Mouse (Mus musculus): ENCODE results near the gene Ldlrap1. TPM values are rescaled to one million over a fixed set of nuclear protein-coding genes. Genes with fewer than 3 reads are reported as not detected.
A peak's percentile ranks its signal among the peaks of the same experiment; 100 is the strongest.
"Not testable (repeated sequence)": the region's sequence is repeated elsewhere in the genome, so short reads cannot be mapped to it uniquely, and the experiment has no call there.

Ldlrap1 gene
- polyA plus RNA-seq, 1 experiment from 2014 or later, result 21.8 TPM

- H3K9ac ChIP-seq, result no peak overlapping the region
- ATAC-seq (ENCODE audit: insufficient read depth), result no peak
- peaks cover 9% of the 10 kb centered on the region for H3K36me3 ChIP-seq (replicated peaks)
- no peaks in the 10 kb centered on the region for H3K9me3 ChIP-seq (replicated peaks)
- H3K4me2 ChIP-seq, result no peak overlapping the region
- peak overlapping the region; percentile 33; the same call in 1 of the 2 replicates for H3K27ac ChIP-seq (replicated peaks)
- H3K4me3 ChIP-seq (replicated peaks), result no peak overlapping the region
- H3K4me1 ChIP-seq (replicated peaks), result peaks cover 27% of the 10 kb centered on the region
- WGBS (ENCODE audit: insufficient replicate concordance), result 23% methylated on average over 7 of the region's 7 CpGs
- H3K27me3 ChIP-seq, result no peaks in the 10 kb centered on the region
Observed at GRCm38 (mm10) chr4:134796581-134797361, 28.9 kb upstream of the Ldlrap1 start.

DNA sequence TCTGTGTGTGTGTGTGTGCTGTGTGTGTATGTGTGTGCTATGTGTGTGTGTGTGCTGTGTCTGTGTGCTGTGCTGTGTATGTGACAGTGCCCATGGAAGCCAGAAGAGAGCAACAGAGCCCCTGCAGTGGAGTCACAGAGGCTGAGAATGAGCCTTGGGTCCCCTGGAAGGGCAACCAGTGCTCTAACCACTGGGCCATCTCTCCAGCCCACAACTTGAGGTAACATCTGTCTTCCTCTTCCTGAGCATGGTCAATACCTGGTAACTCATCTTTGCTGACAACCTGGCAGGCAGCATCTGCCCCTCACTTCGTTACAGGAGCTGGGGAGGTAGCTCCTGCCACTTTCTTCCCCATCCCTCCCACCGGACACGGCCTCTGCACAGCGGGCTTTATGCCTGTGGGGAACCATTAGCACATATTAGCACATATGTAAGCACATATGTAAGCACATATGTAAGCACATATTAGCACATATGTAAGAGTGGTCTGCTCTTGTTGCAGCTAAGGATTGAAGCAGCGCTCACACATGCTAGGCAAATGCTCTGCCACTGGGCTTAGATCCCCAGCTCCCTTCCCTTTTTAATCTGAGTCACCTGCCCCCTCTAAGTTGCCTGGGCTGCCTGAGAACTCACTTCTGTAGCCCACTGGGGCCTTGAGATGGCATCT is 28.1 kb upstream of the Ldlrap1 start:
- no peak overlapping the region for H3K9ac ChIP-seq
- H3K4me2 ChIP-seq, result no peak overlapping the region
- H3K27me3 ChIP-seq, result no peaks in the 10 kb centered on the region
- H3K27ac ChIP-seq (replicated peaks), result no peak overlapping the region
- H3K4me3 ChIP-seq (replicated peaks), result no peak overlapping the region
- peaks cover under 1% of the 10 kb centered on the region; the same call in 1 of the 2 replicates for H3K36me3 ChIP-seq (replicated peaks)
- H3K4me1 ChIP-seq (replicated peaks), result peaks cover 27% of the 10 kb centered on the region
- WGBS (ENCODE audit: insufficient replicate concordance), result 73% methylated on average over 5 of the region's 5 CpGs
- H3K9me3 ChIP-seq (replicated peaks), result no peaks in the 10 kb centered on the region
- ATAC-seq (ENCODE audit: insufficient read depth), result no peak

DNA sequence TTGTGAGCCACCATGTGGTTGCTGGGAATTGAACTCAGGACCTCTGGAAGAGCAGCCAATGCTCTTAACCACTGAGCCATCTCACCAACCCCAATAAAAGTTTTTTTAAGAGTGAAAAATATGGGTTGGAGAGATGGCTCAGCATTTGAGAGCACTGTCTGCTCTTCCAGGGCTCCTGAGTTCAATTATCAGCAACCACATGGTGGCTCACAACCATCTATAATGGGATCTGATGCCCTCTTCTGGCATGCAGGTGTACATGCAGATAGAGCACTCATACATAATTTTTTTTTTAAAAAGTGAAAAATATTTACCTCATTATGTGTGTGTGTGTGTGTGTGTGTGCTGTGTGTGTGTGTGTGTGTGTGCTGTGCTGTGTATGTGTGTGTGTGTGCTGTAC is 27.1 kb upstream of the Ldlrap1 start:
- not testable (repeated sequence) for H3K9ac ChIP-seq; ATAC-seq (ENCODE audit: insufficient read depth); H3K4me2 ChIP-seq; H3K27me3 ChIP-seq; H3K36me3 ChIP-seq (replicated peaks); H3K27ac ChIP-seq (replicated peaks); H3K4me3 ChIP-seq (replicated peaks); H3K9me3 ChIP-seq (replicated peaks)
- H3K4me1 ChIP-seq (replicated peaks), result peaks cover 27% of the 10 kb centered on the region

DNA sequence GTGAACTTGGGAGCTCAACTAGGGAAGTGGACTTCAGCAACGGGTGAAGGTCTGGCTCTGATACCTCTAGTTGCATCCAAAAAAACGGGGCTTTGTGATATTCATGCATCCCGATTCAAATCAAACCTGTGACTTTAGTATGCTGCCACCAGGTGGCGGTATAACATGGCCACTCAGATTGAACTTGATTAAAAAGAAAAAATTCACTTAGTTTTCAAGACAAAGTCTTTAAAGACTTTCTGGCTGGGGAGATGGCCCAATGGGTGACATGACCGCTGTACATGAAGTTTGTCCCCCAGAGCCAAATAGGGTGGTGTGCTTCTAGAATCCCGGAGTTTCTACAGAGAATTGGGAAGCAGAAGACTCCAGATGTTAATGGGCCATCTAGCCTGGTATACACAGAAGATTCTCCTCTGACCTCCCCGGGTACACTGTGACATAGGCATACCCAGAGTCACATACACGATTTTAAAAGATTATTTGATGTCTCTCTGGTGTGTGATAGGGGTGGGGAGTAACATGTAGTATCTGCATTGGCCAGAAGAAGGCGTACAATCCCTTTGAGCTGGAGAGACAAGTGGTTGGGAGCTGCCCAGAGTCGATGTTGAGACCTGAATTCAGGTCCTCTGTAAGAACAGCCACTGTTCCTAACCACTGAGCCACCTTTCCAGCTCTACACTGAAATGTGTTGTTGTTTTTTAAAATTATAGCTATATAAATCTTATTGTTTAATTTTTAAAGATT is 25.6 kb upstream of the Ldlrap1 start:
- Histone ChIP-seq H3K4me2 (no peak overlapping the region), H3K36me3 (replicated peaks) (no peaks in the 10 kb centered on the region), H3K4me3 (replicated peaks) (no peak overlapping the region), H3K27me3 (no peaks in the 10 kb centered on the region), H3K27ac (replicated peaks) (no peak overlapping the region), H3K4me1 (replicated peaks) (peaks cover 20% of the 10 kb centered on the region), H3K9ac (no peak overlapping the region), H3K9me3 (replicated peaks) (no peaks in the 10 kb centered on the region)
- 38% methylated on average over 10 of the region's 10 CpGs for WGBS (ENCODE audit: insufficient replicate concordance)
- ATAC-seq (ENCODE audit: insufficient read depth), result no peak

- H3K9me3 ChIP-seq (replicated peaks), result no peaks in the 10 kb centered on the region
- H3K36me3 ChIP-seq (replicated peaks), result no peaks in the 10 kb centered on the region
- H3K4me2 ChIP-seq, result no peak overlapping the region
- H3K27me3 ChIP-seq, result no peaks in the 10 kb centered on the region
- no peak for ATAC-seq (ENCODE audit: insufficient read depth)
- peaks cover 21% of the 10 kb centered on the region for H3K4me1 ChIP-seq (replicated peaks)
- 57% methylated on average over 6 of the region's 6 CpGs for WGBS (ENCODE audit: insufficient replicate concordance)
- H3K27ac ChIP-seq (replicated peaks), result no peak overlapping the region
- H3K9ac ChIP-seq, result no peak overlapping the region
- no peak overlapping the region for H3K4me3 ChIP-seq (replicated peaks)
Observed at GRCm38 (mm10) chr4:134791731-134792130, 23.9 kb upstream of the Ldlrap1 start.

DNA sequence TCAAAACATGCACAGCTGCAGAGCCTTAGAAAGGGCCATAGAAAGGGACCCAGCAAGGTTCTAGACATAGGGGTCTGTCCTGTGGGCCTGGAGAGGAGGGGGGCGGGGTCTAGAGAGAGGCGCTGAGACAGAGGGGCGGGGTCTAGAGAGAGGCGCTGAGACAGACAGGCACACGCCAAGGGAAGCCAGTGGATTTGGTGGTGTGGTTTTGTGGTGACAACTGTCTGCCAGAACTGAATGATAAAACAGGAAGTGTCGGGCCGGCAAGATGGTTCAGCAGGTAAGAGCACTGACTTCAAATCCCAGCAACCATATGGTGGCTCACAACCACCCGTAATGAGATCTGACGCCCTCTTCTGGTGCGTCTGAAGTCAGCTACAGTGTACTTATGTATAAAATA is 19.1 kb upstream of the Ldlrap1 start:
- peaks cover 25% of the 10 kb centered on the region for H3K4me1 ChIP-seq (replicated peaks)
- WGBS (ENCODE audit: insufficient replicate concordance), result 6% methylated on average over 10 of the region's 10 CpGs
- no peak overlapping the region for H3K4me3 ChIP-seq (replicated peaks)
- peak; percentile 12; the same call in 1 of the 2 replicates for ATAC-seq (ENCODE audit: insufficient read depth)
- no peaks in the 10 kb centered on the region for H3K36me3 ChIP-seq (replicated peaks)
- H3K27ac ChIP-seq (replicated peaks), result no peak overlapping the region
- no peak overlapping the region for H3K9ac ChIP-seq
- peak overlapping the region; percentile 10; the same call in 1 of the 2 replicates for H3K4me2 ChIP-seq
- H3K27me3 ChIP-seq, result no peaks in the 10 kb centered on the region
- H3K9me3 ChIP-seq (replicated peaks), result no peaks in the 10 kb centered on the region

DNA sequence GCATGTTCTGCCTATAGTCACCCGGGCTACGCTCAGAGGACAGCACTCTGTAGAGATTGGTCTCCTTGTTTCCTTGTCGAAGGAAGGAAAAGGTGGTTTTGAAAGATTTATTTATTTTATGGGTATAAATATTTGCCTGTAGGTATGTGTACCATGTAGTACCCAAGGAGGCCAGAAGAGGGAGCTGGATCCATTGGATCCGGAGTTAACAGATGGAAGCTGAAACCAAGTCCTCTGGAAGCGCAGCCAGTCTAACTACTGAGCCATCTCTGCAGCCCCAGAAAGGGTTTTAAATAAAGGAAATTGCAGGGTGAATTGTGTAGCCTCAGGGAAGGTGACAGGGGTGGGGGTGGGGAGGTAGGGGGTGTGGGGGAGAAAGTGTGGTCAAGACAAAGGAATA is 16.9 kb upstream of the Ldlrap1 start:
- H3K9ac ChIP-seq, result no peak overlapping the region
- no peaks in the 10 kb centered on the region for H3K36me3 ChIP-seq (replicated peaks)
- WGBS (ENCODE audit: insufficient replicate concordance), result 38% methylated on average over 5 of the region's 5 CpGs
- H3K9me3 ChIP-seq (replicated peaks), result no peaks in the 10 kb centered on the region
- ATAC-seq (ENCODE audit: insufficient read depth), result no peak
- peaks cover 31% of the 10 kb centered on the region for H3K4me1 ChIP-seq (replicated peaks)
- no peaks in the 10 kb centered on the region for H3K27me3 ChIP-seq
- no peak overlapping the region for H3K4me3 ChIP-seq (replicated peaks)
- no peak overlapping the region for H3K27ac ChIP-seq (replicated peaks)
- H3K4me2 ChIP-seq, result no peak overlapping the region

GRCm38 (mm10) chr4:134779136-134779934 is 11.5 kb upstream of the Ldlrap1 start:
- Histone ChIP-seq H3K27ac (replicated peaks) (no peak overlapping the region), H3K4me1 (replicated peaks) (peaks cover 35% of the 10 kb centered on the region)

DNA sequence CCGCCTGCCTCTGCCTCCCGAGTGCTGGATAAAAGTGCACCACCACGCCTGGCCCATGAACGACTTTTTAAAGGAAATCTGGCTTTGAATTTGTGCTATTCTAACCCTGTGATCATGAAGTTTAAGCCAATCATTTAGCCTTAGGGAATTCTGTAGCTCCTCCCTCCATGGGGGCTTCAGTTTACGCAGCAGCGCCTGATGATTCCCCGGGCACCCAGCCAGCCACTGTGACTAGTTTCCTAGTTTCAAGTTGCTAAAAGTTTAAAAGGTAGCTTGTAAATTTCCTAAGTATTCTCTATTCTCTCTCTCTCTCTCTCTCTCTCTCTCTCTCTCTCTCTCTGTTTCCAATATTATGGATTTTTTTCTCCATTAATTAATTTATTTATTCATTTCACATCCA is 8.4 kb upstream of the Ldlrap1 start:
- Histone ChIP-seq H3K4me2 (no peak overlapping the region), H3K27me3 (no peaks in the 10 kb centered on the region), H3K9ac (no peak overlapping the region), H3K4me3 (replicated peaks) (no peak overlapping the region), H3K36me3 (replicated peaks) (no peaks in the 10 kb centered on the region), H3K27ac (replicated peaks) (no peak overlapping the region), H3K9me3 (replicated peaks) (no peaks in the 10 kb centered on the region), H3K4me1 (replicated peaks) (peaks cover 59% of the 10 kb centered on the region)
- WGBS (ENCODE audit: insufficient replicate concordance), result 67% methylated on average over 7 of the region's 7 CpGs
- ATAC-seq (ENCODE audit: insufficient read depth), result no peak

More at GRCm38 (mm10) chr4:134779136-134779934, 11.5 kb upstream of the Ldlrap1 start:
- H3K9me3 ChIP-seq (replicated peaks), result no peaks in the 10 kb centered on the region
- no peaks in the 10 kb centered on the region for H3K36me3 ChIP-seq (replicated peaks)
- 0 out of 2 replicates have a peak overlapping the region, but pooled peaks have one; percentile 6 for H3K9ac ChIP-seq
- H3K4me3 ChIP-seq (replicated peaks), result no peak overlapping the region
- ATAC-seq (ENCODE audit: insufficient read depth), result 0 out of 2 replicates have a peak, but pooled peaks have one; percentile 45
- no peaks in the 10 kb centered on the region for H3K27me3 ChIP-seq
- H3K4me2 ChIP-seq, result peak overlapping the region; percentile 5; the same call in 1 of the 2 replicates
- WGBS (ENCODE audit: insufficient replicate concordance), result 21% methylated on average over 14 of the region's 14 CpGs

- Histone ChIP-seq H3K9ac (no peak overlapping the region), H3K4me3 (replicated peaks) (no peak overlapping the region), H3K9me3 (replicated peaks) (no peaks in the 10 kb centered on the region), H3K4me2 (no peak overlapping the region), H3K27ac (replicated peaks) (no peak overlapping the region), H3K27me3 (no peaks in the 10 kb centered on the region), H3K36me3 (replicated peaks) (no peaks in the 10 kb centered on the region), H3K4me1 (replicated peaks) (peaks cover 59% of the 10 kb centered on the region)
- WGBS (ENCODE audit: insufficient replicate concordance), result 65% methylated on average over 14 of the region's 14 CpGs
- no peak for ATAC-seq (ENCODE audit: insufficient read depth)
Observed at GRCm38 (mm10) chr4:134775234-134775944, 7.6 kb upstream of the Ldlrap1 start.

All from liver, embryonic 15.5 days (tissue).